Mouse (Mus musculus): ENCODE data around the gene Sec16a.
A peak's percentile ranks its signal among the peaks of the same experiment; 100 is the strongest.

DNA sequence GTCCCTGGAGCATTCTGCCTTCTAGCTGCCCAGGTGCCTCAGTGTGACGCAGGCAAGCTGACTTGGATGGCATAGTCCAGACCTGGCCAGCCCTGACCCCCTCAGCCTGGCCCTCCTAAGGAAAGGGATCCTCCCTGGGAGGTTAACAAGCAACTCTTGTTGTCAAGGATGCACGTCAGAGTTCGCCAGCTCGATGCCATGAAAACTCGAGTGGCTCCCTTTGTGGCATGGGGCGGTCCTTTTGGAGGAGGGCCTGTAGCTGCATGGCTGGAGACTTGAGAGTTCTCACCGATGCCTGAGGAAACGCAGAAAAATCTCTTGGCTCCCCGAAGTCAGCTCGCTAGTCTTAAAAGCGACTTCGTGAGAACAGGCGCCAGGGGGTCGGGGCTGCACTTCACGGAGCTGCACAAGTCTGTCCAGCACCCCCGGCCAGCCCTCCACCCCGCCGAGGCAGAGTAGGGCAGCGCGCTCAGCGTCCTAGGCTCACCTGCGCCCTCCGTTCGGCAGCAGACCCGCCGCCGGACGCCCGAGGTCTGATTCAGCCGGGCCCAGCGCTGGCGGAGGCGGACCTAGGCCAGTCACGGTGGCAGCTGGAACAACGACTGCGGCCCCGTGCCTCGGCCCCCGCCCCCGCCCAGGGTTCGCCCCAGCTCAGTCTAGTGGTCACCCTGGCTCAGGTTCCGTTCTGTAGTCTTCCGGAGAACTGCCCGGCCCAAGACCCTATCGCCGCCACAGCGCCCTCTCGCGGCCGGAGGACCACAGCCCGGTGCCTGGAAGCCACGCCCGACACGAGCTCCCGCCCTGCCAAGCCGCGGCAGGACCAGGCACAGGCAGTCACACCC, 36.3 kb downstream of the Sec16a start, which contains the start of gene Inpp5e:
- peak; percentile 100 for TF ChIP-seq CTCF (IDR thresholded peaks at IDR 0.05; ENCODE audit: low read depth)
- peak; percentile 39; the same call in 1 of the 2 replicates for TF ChIP-seq EP300 (IDR thresholded peaks at IDR 0.05; ENCODE audit: low read depth)
